Mouse (Mus musculus): ENCODE measurements around the gene Plekhf1.

Plekhf1 gene

GRCm38 (mm10) chr7:38187796-38188195, 40.0 kb downstream of the Plekhf1 start:
- Histone ChIP-seq H3K9me3 (ENCODE audit: low read length) (no peaks in the 10 kb centered on the region), H3K4me3 (replicated peaks; ENCODE audit: low read length) (no peak overlapping the region), H3K4me1 (replicated peaks; ENCODE audit: low read depth, low read length) (peaks cover 50% of the 10 kb centered on the region), H3K27me3 (ENCODE audit: insufficient read depth, low read length) (no peaks in the 10 kb centered on the region), H3K36me3 (ENCODE audit: insufficient read depth, low read length) (peaks cover 3% of the 10 kb centered on the region; the same call in 1 of the 2 replicates)
- no peak for TF ChIP-seq CTCF (conservative IDR thresholded peaks at IDR 0.05; ENCODE audit: low read length)
- TF ChIP-seq POU5F1 (IDR thresholded peaks at IDR 0.05; ENCODE audit: borderline replicate concordance, low read length), result no peak
- TF ChIP-seq NANOG (IDR thresholded peaks at IDR 0.05; ENCODE audit: borderline replicate concordance, low read length), result no peak

GRCm38 (mm10) chr7:38186861-38187260, 41.0 kb downstream of the Plekhf1 start:
- H3K4me1 ChIP-seq (replicated peaks; ENCODE audit: low read depth, low read length), result peaks cover 45% of the 10 kb centered on the region
- H3K36me3 ChIP-seq (ENCODE audit: insufficient read depth, low read length), result peaks cover 3% of the 10 kb centered on the region; the same call in 1 of the 2 replicates
- H3K9me3 ChIP-seq (ENCODE audit: low read length), result no peaks in the 10 kb centered on the region
- no peaks in the 10 kb centered on the region; the same call in 1 of the 2 replicates for H3K27me3 ChIP-seq (ENCODE audit: insufficient read depth, low read length)
- no peak overlapping the region for H3K4me3 ChIP-seq (replicated peaks; ENCODE audit: low read length)
- TF ChIP-seq CTCF (conservative IDR thresholded peaks at IDR 0.05; ENCODE audit: low read length) (no peak), POU5F1 (IDR thresholded peaks at IDR 0.05; ENCODE audit: borderline replicate concordance, low read length) (no peak), NANOG (IDR thresholded peaks at IDR 0.05; ENCODE audit: borderline replicate concordance, low read length) (no peak)

- H3K4me1 ChIP-seq (replicated peaks; ENCODE audit: low read depth, low read length), result peaks cover 36% of the 10 kb centered on the region
Observed at GRCm38 (mm10) chr7:38184786-38185185, 43.0 kb downstream of the Plekhf1 start.

GRCm38 (mm10) chr7:38184418-38184745, 43.4 kb downstream of the Plekhf1 start:
- Histone ChIP-seq H3K36me3 (ENCODE audit: insufficient read depth, low read length) (peaks cover 3% of the 10 kb centered on the region; the same call in 1 of the 2 replicates), H3K4me3 (replicated peaks; ENCODE audit: low read length) (peak overlapping the region; percentile 85), H3K27me3 (ENCODE audit: insufficient read depth, low read length) (peaks cover 8% of the 10 kb centered on the region; the same call in 1 of the 2 replicates), H3K9me3 (ENCODE audit: low read length) (no peaks in the 10 kb centered on the region), H3K4me1 (replicated peaks; ENCODE audit: low read depth, low read length) (peaks cover 36% of the 10 kb centered on the region)
- TF ChIP-seq NANOG (IDR thresholded peaks at IDR 0.05; ENCODE audit: borderline replicate concordance, low read length) (no peak), CTCF (conservative IDR thresholded peaks at IDR 0.05; ENCODE audit: low read length) (no peak), POU5F1 (IDR thresholded peaks at IDR 0.05; ENCODE audit: borderline replicate concordance, low read length) (no peak)

More at GRCm38 (mm10) chr7:38184786-38185185, 43.0 kb downstream of the Plekhf1 start:
- TF ChIP-seq NANOG (IDR thresholded peaks at IDR 0.05; ENCODE audit: borderline replicate concordance, low read length) (no peak), POU5F1 (IDR thresholded peaks at IDR 0.05; ENCODE audit: borderline replicate concordance, low read length) (no peak), CTCF (conservative IDR thresholded peaks at IDR 0.05; ENCODE audit: low read length) (no peak)
- no peak overlapping the region; the same call in 1 of the 2 replicates for H3K4me3 ChIP-seq (replicated peaks; ENCODE audit: low read length)
- peaks cover 3% of the 10 kb centered on the region; the same call in 1 of the 2 replicates for H3K36me3 ChIP-seq (ENCODE audit: insufficient read depth, low read length)
- H3K27me3 ChIP-seq (ENCODE audit: insufficient read depth, low read length), result peaks cover 7% of the 10 kb centered on the region; the same call in 1 of the 2 replicates
- H3K9me3 ChIP-seq (ENCODE audit: low read length), result no peaks in the 10 kb centered on the region

- H3K36me3 ChIP-seq (ENCODE audit: insufficient read depth, low read length), result peaks cover 3% of the 10 kb centered on the region; the same call in 1 of the 2 replicates
- H3K4me1 ChIP-seq (replicated peaks; ENCODE audit: low read depth, low read length), result peaks cover 33% of the 10 kb centered on the region
- H3K27me3 ChIP-seq (ENCODE audit: insufficient read depth, low read length), result peaks cover 8% of the 10 kb centered on the region; the same call in 1 of the 2 replicates
- H3K9me3 ChIP-seq (ENCODE audit: low read length), result no peaks in the 10 kb centered on the region
- peak overlapping the region; percentile 85 for H3K4me3 ChIP-seq (replicated peaks; ENCODE audit: low read length)
- TF ChIP-seq CTCF (conservative IDR thresholded peaks at IDR 0.05; ENCODE audit: low read length) (no peak), NANOG (IDR thresholded peaks at IDR 0.05; ENCODE audit: borderline replicate concordance, low read length) (no peak), POU5F1 (IDR thresholded peaks at IDR 0.05; ENCODE audit: borderline replicate concordance, low read length) (no peak)
Observed at GRCm38 (mm10) chr7:38183709-38184417, 44.0 kb downstream of the Plekhf1 start.

GRCm38 (mm10) chr7:38182962-38183687, 44.7 kb downstream of the Plekhf1 start, which contains the start of gene 1600014C10Rik:
1600014C10Rik (plus strand) TSS chr7:38183217.
- Histone ChIP-seq H3K4me1 (replicated peaks; ENCODE audit: low read depth, low read length) (peaks cover 33% of the 10 kb centered on the region), H3K36me3 (ENCODE audit: insufficient read depth, low read length) (no peaks in the 10 kb centered on the region), H3K9me3 (ENCODE audit: low read length) (no peaks in the 10 kb centered on the region), H3K27me3 (ENCODE audit: insufficient read depth, low read length) (peaks cover 8% of the 10 kb centered on the region; the same call in 1 of the 2 replicates), H3K4me3 (replicated peaks; ENCODE audit: low read length) (peak within 1 kb of the TSS; percentile 85)
- no peak for TF ChIP-seq POU5F1 (IDR thresholded peaks at IDR 0.05; ENCODE audit: borderline replicate concordance, low read length)
- no peak for TF ChIP-seq CTCF (conservative IDR thresholded peaks at IDR 0.05; ENCODE audit: low read length)
- no peak for TF ChIP-seq NANOG (IDR thresholded peaks at IDR 0.05; ENCODE audit: borderline replicate concordance, low read length)

- Histone ChIP-seq H3K4me3 (replicated peaks; ENCODE audit: low read length) (peak overlapping the region; percentile 85), H3K4me1 (replicated peaks; ENCODE audit: low read depth, low read length) (peaks cover 33% of the 10 kb centered on the region), H3K36me3 (ENCODE audit: insufficient read depth, low read length) (no peaks in the 10 kb centered on the region), H3K27me3 (ENCODE audit: insufficient read depth, low read length) (peaks cover 8% of the 10 kb centered on the region; the same call in 1 of the 2 replicates), H3K9me3 (ENCODE audit: low read length) (no peaks in the 10 kb centered on the region)
- no peak for TF ChIP-seq NANOG (IDR thresholded peaks at IDR 0.05; ENCODE audit: borderline replicate concordance, low read length)
- TF ChIP-seq CTCF (conservative IDR thresholded peaks at IDR 0.05; ENCODE audit: low read length), result peak; percentile 88
Observed at GRCm38 (mm10) chr7:38182596-38182961, 45.2 kb downstream of the Plekhf1 start.

- no peak overlapping the region for H3K4me3 ChIP-seq (replicated peaks; ENCODE audit: low read length)
Observed at GRCm38 (mm10) chr7:38181366-38181765, 46.5 kb downstream of the Plekhf1 start.

More at GRCm38 (mm10) chr7:38181366-38181765, 46.5 kb downstream of the Plekhf1 start:
- Histone ChIP-seq H3K27me3 (ENCODE audit: insufficient read depth, low read length) (peaks cover 13% of the 10 kb centered on the region; the same call in 1 of the 2 replicates), H3K9me3 (ENCODE audit: low read length) (no peaks in the 10 kb centered on the region), H3K36me3 (ENCODE audit: insufficient read depth, low read length) (no peaks in the 10 kb centered on the region), H3K4me1 (replicated peaks; ENCODE audit: low read depth, low read length) (peaks cover 33% of the 10 kb centered on the region)
- TF ChIP-seq POU5F1 (IDR thresholded peaks at IDR 0.05; ENCODE audit: borderline replicate concordance, low read length) (no peak), CTCF (conservative IDR thresholded peaks at IDR 0.05; ENCODE audit: low read length) (no peak), NANOG (IDR thresholded peaks at IDR 0.05; ENCODE audit: borderline replicate concordance, low read length) (no peak)
